Mouse (Mus musculus) cerebellum, postnatal 4 days (tissue): ENCODE data around the gene Phc1.

Experiments used
- DNase-seq, 2 experiments: peaks; one replicate each; pipeline ENCODE4 v3.0.0; 2022; ENCODE audit warnings: low spot score in 2 of 2, mixed read lengths in 1 of 2

The Phc1 gene

GRCm38 (mm10) chr6:122296918-122297278, 43.5 kb downstream of the Phc1 start:
- no peak for DNase-seq

DNA sequence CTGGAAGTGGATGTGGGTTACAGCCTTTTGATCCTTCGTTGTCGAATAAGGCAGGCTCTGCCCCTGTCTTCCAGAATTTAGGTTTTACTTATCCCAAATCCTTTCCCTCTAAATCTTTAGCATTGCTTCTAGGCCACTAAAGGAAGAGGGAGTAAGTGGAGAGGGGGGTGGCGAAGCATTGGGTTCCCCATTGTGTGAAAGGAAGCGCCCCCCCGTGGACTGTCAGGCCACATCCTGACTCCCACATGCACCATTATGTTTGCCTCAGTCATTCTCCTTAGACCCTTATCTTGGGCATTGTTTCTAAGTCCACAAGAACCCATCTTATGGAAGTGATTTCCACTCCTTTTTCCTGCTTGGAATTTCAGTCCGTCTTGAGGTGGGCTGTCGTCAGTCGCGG, 45.1 kb downstream of the Phc1 start:
- no peak for DNase-seq

GRCm38 (mm10) chr6:122294290-122294689, 46.1 kb downstream of the Phc1 start:
- DNase-seq = no peak

DNA sequence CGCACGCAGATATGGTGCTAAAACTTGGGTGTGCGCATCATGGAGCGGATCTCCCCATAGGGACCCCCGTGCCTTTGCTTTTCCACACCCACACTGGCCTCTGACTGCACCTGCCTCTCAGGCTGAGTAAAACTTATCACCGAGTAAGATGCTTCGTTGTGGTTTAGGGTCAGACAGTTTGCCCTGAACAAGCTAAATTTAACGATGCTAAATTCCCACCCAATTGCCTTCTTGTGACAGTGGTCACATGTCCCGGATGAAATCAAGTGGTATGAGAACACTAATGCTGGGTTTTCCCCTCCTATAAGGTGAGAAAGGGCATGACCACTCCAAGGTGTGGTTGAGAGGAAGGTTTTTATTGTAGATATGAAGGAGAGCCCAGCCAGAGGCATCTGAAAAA, 46.6 kb downstream of the Phc1 start:
- no peak for DNase-seq

DNA sequence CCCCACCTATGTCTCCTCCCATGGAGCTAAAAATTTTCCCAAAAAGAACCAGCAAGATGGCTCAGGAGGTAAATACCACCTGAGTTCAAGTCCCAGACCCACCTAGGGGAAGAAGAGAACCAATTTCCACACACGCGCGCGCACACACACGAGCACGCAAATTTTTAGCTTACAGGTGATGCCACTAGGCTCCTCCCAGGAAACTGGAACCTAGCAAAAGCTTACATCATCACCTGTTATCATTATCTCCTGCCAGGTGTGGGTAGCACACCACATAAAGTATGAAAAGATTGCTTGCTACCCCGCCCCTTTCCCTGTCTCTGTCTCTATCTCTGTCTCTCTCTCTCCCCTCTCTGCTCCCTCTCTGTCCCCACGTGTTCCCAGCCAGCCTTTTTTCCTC, 47.2 kb downstream of the Phc1 start:
- DNase-seq = no peak

DNA sequence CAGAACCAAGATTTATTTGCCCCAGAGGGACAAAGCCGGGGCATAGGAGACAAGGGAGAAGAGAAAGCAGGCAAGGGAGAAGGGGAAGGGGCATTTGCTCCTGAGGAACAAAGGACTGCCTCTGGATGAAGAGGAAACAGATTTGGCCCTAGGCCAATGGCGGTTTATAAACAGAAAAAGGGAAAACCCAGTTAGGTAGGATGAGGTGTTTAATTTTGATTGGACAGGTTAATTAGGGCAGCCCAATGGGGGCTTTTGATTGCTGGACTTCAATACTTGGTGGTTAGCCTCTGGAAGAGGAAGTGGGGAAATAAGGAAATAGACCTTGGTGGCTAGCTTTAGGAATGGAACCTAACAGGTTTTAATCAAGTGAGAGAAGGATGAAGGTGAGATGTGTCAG, 48.2 kb downstream of the Phc1 start:
- no peak for DNase-seq

GRCm38 (mm10) chr6:122291735-122292134, 48.6 kb downstream of the Phc1 start:
- DNase-seq = no peak

GRCm38 (mm10) chr6:122291264-122291663, 49.1 kb downstream of the Phc1 start:
- DNase-seq = no peak

DNA sequence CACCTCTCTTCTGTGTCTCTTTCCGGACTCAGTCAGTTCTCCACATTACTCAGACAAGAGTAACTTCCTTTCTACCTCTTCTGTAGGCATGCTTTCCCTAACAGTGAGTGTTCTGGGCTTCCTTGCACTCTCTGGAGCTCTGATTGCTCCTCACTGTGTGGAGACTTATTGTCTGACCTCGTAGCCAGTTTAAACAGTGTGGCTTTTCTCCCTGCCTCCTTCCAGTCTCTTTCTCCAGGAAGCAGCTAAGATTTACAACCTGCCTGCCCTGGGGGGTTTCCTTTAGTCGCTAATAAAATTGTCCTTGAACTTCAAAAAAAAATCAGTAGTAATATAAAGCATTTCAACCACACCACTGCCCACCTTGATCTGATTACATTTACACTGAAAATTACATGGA, 50.1 kb downstream of the Phc1 start:
- no peak for DNase-seq

DNA sequence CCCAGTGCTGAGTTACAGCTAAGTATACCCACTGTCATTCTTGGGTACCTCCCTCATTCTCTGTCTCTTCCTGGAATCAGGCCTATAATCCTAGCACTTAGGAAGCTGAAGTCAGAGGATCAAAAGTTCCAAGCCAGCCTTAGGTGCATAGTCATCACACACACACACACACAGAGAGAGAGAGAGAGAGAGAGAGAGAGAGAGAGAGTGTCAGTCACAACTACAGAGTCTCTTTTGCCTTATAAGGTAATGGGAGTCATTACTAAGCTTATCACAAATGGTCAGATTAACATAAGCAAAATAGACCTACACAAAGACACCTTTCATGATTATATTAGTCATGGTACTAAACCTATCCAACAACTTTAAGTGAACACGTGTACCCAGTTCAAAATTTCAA, 51.0 kb downstream of the Phc1 start:
- no peak for DNase-seq

DNA sequence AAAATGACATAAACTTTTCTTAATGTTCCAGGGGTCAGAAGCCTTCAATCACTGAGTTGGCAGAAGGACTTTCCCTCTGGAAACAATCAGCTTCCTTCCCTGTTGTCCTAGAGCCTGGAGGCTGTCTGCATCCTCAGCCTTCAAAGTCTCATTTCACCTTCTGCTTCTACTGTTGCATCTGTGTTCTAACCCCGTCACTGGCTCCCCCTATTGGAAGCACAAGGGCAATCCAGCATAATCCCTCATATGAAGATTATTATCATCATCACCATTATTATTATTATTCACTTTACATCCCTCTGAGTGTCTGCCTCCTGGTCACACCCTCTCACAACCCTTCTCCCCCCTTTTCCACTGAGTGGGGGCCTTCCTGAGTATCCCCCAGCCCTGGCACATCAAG, 52.1 kb downstream of the Phc1 start:
- no peak for DNase-seq

- DNase-seq = no peak
Measured at GRCm38 (mm10) chr6:122284823-122285222, 55.5 kb downstream of the Phc1 start.

DNA sequence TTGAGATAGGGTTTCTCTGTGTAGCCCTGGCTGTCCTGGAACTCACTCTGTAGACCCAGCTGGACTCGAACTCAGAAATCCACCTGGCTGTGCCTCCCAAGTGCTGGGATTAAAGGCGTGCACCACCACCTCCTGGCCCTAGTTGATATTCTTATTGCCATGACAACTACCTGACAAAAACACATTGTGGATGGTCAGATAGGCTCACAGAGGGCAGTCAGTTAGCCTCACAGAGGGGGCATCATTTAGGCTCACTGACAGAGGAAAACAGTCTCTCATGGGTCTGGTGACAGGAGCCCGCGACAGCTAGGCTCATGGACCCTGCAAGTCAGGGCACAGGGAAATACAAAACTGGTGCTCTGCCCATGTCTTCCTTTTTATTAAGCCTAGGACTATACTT, 56.1 kb downstream of the Phc1 start:
- DNase-seq = peak in 1 of 2 experiments; percentile 4

- DNase-seq = peak in 1 of 2 experiments; percentile 6
Measured at GRCm38 (mm10) chr6:122283429-122283828, 56.9 kb downstream of the Phc1 start.

GRCm38 (mm10) chr6:122282782-122283181, 57.6 kb downstream of the Phc1 start, which contains the start of gene Klrg1:
TSS of gene Klrg1 (minus strand) at chr6:122282882.
- DNase-seq = no peak

- no peak for DNase-seq
Measured at GRCm38 (mm10) chr6:122276565-122276964, 63.8 kb downstream of the Phc1 start.

- DNase-seq = no peak
Measured at GRCm38 (mm10) chr6:122274546-122274945, 65.8 kb downstream of the Phc1 start.

GRCm38 (mm10) chr6:122270152-122270551, 70.2 kb downstream of the Phc1 start:
- no peak for DNase-seq

- DNase-seq = no peak
Measured at GRCm38 (mm10) chr6:122269170-122269569, 71.2 kb downstream of the Phc1 start.

GRCm38 (mm10) chr6:122268561-122268960, 71.8 kb downstream of the Phc1 start:
- DNase-seq = peak; percentile 48 to 88
